Mouse (Mus musculus): ENCODE results near the gene Mapk3. TPM values are rescaled to one million over a fixed set of nuclear protein-coding genes. Genes with fewer than 3 reads are reported as not detected.
A peak's percentile ranks its signal among the peaks of the same experiment; 100 is the strongest.

Gene Mapk3
- polyA plus RNA-seq, 1 experiment from 2014 or later, result 56.7 TPM

- H3K36me3 ChIP-seq, result no peaks in the 10 kb centered on the region
- H3K9ac ChIP-seq, result no peak overlapping the region
- H3K27ac ChIP-seq, result no peak overlapping the region
- no peak for ATAC-seq (ENCODE audit: insufficient number of reproducible peaks, insufficient read depth, low FRiP score, low TSS enrichment, low read depth)
- no peaks in the 10 kb centered on the region for H3K27me3 ChIP-seq
- WGBS, result 81% methylated on average over 13 of the region's 13 CpGs
- H3K4me2 ChIP-seq, result no peak overlapping the region
- no peaks in the 10 kb centered on the region for H3K4me1 ChIP-seq
- no peak overlapping the region for H3K4me3 ChIP-seq
- no peaks in the 10 kb centered on the region for H3K9me3 ChIP-seq
These were observed 19.2 kb upstream of the Mapk3 start for GRCm38 (mm10) chr7:126740132-126740735.

GRCm38 (mm10) chr7:126740977-126741376 lies 18.4 kb upstream of the Mapk3 start:
- ATAC-seq (ENCODE audit: insufficient number of reproducible peaks, insufficient read depth, low FRiP score, low TSS enrichment, low read depth), result no peak
- no peaks in the 10 kb centered on the region for H3K36me3 ChIP-seq
- WGBS, result 65% methylated on average over 5 of the region's 5 CpGs
- H3K9me3 ChIP-seq, result no peaks in the 10 kb centered on the region
- no peak overlapping the region for H3K27ac ChIP-seq
- no peak overlapping the region for H3K4me3 ChIP-seq
- H3K4me1 ChIP-seq, result peaks cover 1% of the 10 kb centered on the region; the same call in 1 of the 2 replicates
- no peak overlapping the region for H3K9ac ChIP-seq
- H3K4me2 ChIP-seq, result no peak overlapping the region
- no peaks in the 10 kb centered on the region for H3K27me3 ChIP-seq

GRCm38 (mm10) chr7:126741452-126741851 lies 17.9 kb upstream of the Mapk3 start:
- H3K4me3 ChIP-seq, result no peak overlapping the region
- no peaks in the 10 kb centered on the region for H3K36me3 ChIP-seq
- H3K4me1 ChIP-seq, result peaks cover 4% of the 10 kb centered on the region; the same call in 1 of the 2 replicates
- H3K27ac ChIP-seq, result no peak overlapping the region
- no peaks in the 10 kb centered on the region for H3K27me3 ChIP-seq
- no peak for ATAC-seq (ENCODE audit: insufficient number of reproducible peaks, insufficient read depth, low FRiP score, low TSS enrichment, low read depth)
- 81% methylated on average over 5 of the region's 5 CpGs for WGBS
- no peak overlapping the region for H3K4me2 ChIP-seq
- H3K9me3 ChIP-seq, result no peaks in the 10 kb centered on the region
- no peak overlapping the region for H3K9ac ChIP-seq

GRCm38 (mm10) chr7:126741964-126742482 lies 17.4 kb upstream of the Mapk3 start:
- H3K4me2 ChIP-seq, result no peak overlapping the region
- H3K4me1 ChIP-seq, result peaks cover 4% of the 10 kb centered on the region; the same call in 1 of the 2 replicates
- no peak for ATAC-seq (ENCODE audit: insufficient number of reproducible peaks, insufficient read depth, low FRiP score, low TSS enrichment, low read depth)
- no peaks in the 10 kb centered on the region for H3K27me3 ChIP-seq
- no peak overlapping the region for H3K27ac ChIP-seq
- H3K4me3 ChIP-seq, result no peak overlapping the region
- H3K36me3 ChIP-seq, result no peaks in the 10 kb centered on the region
- no peak overlapping the region for H3K9ac ChIP-seq
- WGBS, result 87% methylated on average over 13 of the region's 13 CpGs
- no peaks in the 10 kb centered on the region for H3K9me3 ChIP-seq

- WGBS, result 88% methylated on average over 12 of the region's 12 CpGs
- Histone ChIP-seq H3K27ac (no peak overlapping the region), H3K4me2 (no peak overlapping the region), H3K27me3 (no peaks in the 10 kb centered on the region), H3K9ac (no peak overlapping the region), H3K9me3 (no peaks in the 10 kb centered on the region), H3K36me3 (no peaks in the 10 kb centered on the region), H3K4me3 (no peak overlapping the region), H3K4me1 (peaks cover 9% of the 10 kb centered on the region; the same call in 1 of the 2 replicates)
- no peak for ATAC-seq (ENCODE audit: insufficient number of reproducible peaks, insufficient read depth, low FRiP score, low TSS enrichment, low read depth)
These were observed 13.3 kb upstream of the Mapk3 start for GRCm38 (mm10) chr7:126746066-126746465.

GRCm38 (mm10) chr7:126746798-126747197 lies 12.6 kb upstream of the Mapk3 start:
- Histone ChIP-seq H3K9ac (0 out of 2 replicates have a peak overlapping the region, but pooled peaks have one; percentile 1), H3K36me3 (no peaks in the 10 kb centered on the region), H3K4me2 (no peak overlapping the region), H3K4me1 (peaks cover 9% of the 10 kb centered on the region; the same call in 1 of the 2 replicates), H3K4me3 (no peak overlapping the region), H3K27me3 (no peaks in the 10 kb centered on the region), H3K27ac (no peak overlapping the region), H3K9me3 (no peaks in the 10 kb centered on the region)
- ATAC-seq (ENCODE audit: insufficient number of reproducible peaks, insufficient read depth, low FRiP score, low TSS enrichment, low read depth), result no peak
- 27% methylated on average over 6 of the region's 6 CpGs for WGBS

GRCm38 (mm10) chr7:126748824-126749223 lies 10.6 kb upstream of the Mapk3 start:
- WGBS, result 71% methylated on average over 7 of the region's 7 CpGs
- no peak overlapping the region for H3K4me3 ChIP-seq
- H3K27ac ChIP-seq, result 0 out of 2 replicates have a peak overlapping the region, but pooled peaks have one; percentile 33
- no peak overlapping the region for H3K4me2 ChIP-seq
- no peaks in the 10 kb centered on the region for H3K36me3 ChIP-seq
- no peaks in the 10 kb centered on the region for H3K9me3 ChIP-seq
- H3K9ac ChIP-seq, result 0 out of 2 replicates have a peak overlapping the region, but pooled peaks have one; percentile 11
- no peaks in the 10 kb centered on the region for H3K27me3 ChIP-seq
- ATAC-seq (ENCODE audit: insufficient number of reproducible peaks, insufficient read depth, low FRiP score, low TSS enrichment, low read depth), result no peak
- H3K4me1 ChIP-seq, result peaks cover 9% of the 10 kb centered on the region; the same call in 1 of the 2 replicates

GRCm38 (mm10) chr7:126749582-126750343 lies 9.6 kb upstream of the Mapk3 start:
- Histone ChIP-seq H3K27me3 (no peaks in the 10 kb centered on the region), H3K4me2 (no peak overlapping the region), H3K9ac (no peak overlapping the region), H3K9me3 (no peaks in the 10 kb centered on the region), H3K4me1 (peaks cover 9% of the 10 kb centered on the region; the same call in 1 of the 2 replicates), H3K4me3 (no peak overlapping the region), H3K36me3 (no peaks in the 10 kb centered on the region), H3K27ac (no peak overlapping the region)
- 97% methylated on average over 17 of the region's 17 CpGs for WGBS
- no peak for ATAC-seq (ENCODE audit: insufficient number of reproducible peaks, insufficient read depth, low FRiP score, low TSS enrichment, low read depth)

- peak overlapping the region; percentile 39 for H3K4me2 ChIP-seq
- H3K27me3 ChIP-seq, result no peaks in the 10 kb centered on the region
- 2% methylated on average over 9 of the region's 9 CpGs for WGBS
- H3K4me3 ChIP-seq, result no peak overlapping the region
- H3K36me3 ChIP-seq, result no peaks in the 10 kb centered on the region
- H3K4me1 ChIP-seq, result peaks cover 4% of the 10 kb centered on the region; the same call in 1 of the 2 replicates
- H3K9me3 ChIP-seq, result no peaks in the 10 kb centered on the region
- H3K9ac ChIP-seq, result peak overlapping the region; percentile 61
- H3K27ac ChIP-seq, result peak overlapping the region; percentile 53; the same call in 1 of the 2 replicates
- 0 out of 2 replicates have a peak, but pooled peaks have one; percentile 57 for ATAC-seq (ENCODE audit: insufficient number of reproducible peaks, insufficient read depth, low FRiP score, low TSS enrichment, low read depth)
These were observed 4.5 kb upstream of the Mapk3 start for GRCm38 (mm10) chr7:126754866-126755265.

- no peak overlapping the region for H3K4me2 ChIP-seq
- no peak overlapping the region for H3K9ac ChIP-seq
- H3K9me3 ChIP-seq, result no peaks in the 10 kb centered on the region
- peaks cover 4% of the 10 kb centered on the region for H3K36me3 ChIP-seq
- H3K27me3 ChIP-seq, result no peaks in the 10 kb centered on the region
- H3K4me3 ChIP-seq, result no peak overlapping the region
- ATAC-seq (ENCODE audit: insufficient number of reproducible peaks, insufficient read depth, low FRiP score, low TSS enrichment, low read depth), result no peak
- peaks cover 38% of the 10 kb centered on the region for H3K4me1 ChIP-seq
- WGBS, result 64% methylated on average over 7 of the region's 7 CpGs
- no peak overlapping the region for H3K27ac ChIP-seq
These were observed 862 bp upstream of the Mapk3 start for GRCm38 (mm10) chr7:126758539-126758938.

GRCm38 (mm10) chr7:126759672-126760390 lies 430 bp downstream of the Mapk3 start:
- ATAC-seq (ENCODE audit: insufficient number of reproducible peaks, insufficient read depth, low FRiP score, low TSS enrichment, low read depth), result peak; percentile 16; the same call in 1 of the 2 replicates
- H3K4me1 ChIP-seq, result peaks cover 38% of the 10 kb centered on the region
- H3K4me3 ChIP-seq, result peak overlapping the region; percentile 77
- H3K36me3 ChIP-seq, result peaks cover 17% of the 10 kb centered on the region
- peak overlapping the region; percentile 90 for H3K9ac ChIP-seq
- WGBS, result under 1% methylated on average over 23 of the region's 24 CpGs
- peak overlapping the region; percentile 88 for H3K27ac ChIP-seq
- H3K27me3 ChIP-seq, result no peaks in the 10 kb centered on the region
- H3K4me2 ChIP-seq, result peak overlapping the region; percentile 87
- no peaks in the 10 kb centered on the region for H3K9me3 ChIP-seq

Data from embryonic facial prominence, embryonic 13.5 days (tissue).